Mouse (Mus musculus): ENCODE data around the gene Pnpla2. TPM values are rescaled to one million over a fixed set of nuclear protein-coding genes. Genes with fewer than 3 reads are reported as not detected.
A peak's percentile ranks its signal among the peaks of the same experiment; 100 is the strongest.

Pnpla2 gene
- polyA plus RNA-seq, 1 experiment from 2014 or later = 57.5 TPM

DNA sequence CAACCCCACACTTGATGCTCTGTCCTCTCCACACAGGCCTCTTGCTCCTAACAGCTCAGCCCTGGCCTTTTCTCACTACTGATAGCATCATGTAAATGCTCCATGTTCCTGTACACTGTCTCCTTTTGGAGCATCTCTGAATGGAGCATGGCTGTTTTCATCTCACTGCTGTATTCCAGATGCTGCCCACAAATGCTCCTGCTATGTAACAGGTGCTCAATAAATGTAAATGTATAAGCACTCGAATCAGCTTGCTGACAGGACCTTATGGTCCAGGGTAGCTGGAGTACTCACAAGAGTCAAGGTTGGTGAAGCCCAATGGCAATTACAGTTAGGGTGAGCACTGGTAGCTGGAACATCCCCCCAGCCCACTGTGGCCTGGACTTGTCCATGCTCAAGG is 16.2 kb downstream of the Pnpla2 start:
- no peak for ATAC-seq (replicated peaks; ENCODE audit: insufficient number of reproducible peaks, insufficient read depth, low FRiP score, low read depth)
- Histone ChIP-seq H3K9me3 (replicated peaks) (no peaks in the 10 kb centered on the region), H3K36me3 (peaks cover 32% of the 10 kb centered on the region), H3K9ac (no peak overlapping the region), H3K4me3 (no peak overlapping the region), H3K27me3 (no peaks in the 10 kb centered on the region), H3K4me1 (replicated peaks) (peaks cover 58% of the 10 kb centered on the region), H3K4me2 (no peak overlapping the region), H3K27ac (no peak overlapping the region)
- WGBS = 88% methylated on average over 1 of the region's 1 CpGs

DNA sequence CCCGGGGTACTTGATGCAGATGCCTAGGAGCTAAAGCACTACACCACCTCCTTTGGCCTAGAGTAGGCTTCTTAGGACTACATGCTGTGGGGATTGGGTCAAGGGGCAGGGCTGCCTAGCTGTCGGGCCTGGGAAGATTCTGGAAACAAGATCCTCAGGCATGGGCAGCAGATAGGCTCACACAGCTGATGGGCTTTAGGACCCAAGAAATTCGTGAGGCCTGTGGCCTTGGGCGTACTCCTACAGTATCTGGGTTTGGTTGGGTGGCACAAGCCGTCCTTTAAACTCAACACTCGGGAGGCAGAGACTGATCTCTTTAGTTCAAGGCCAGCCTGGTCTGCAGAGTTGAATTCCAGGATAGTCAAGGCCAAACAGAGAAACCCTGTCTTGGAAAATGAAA is 17.2 kb downstream of the Pnpla2 start:
- Histone ChIP-seq H3K27ac (no peak overlapping the region), H3K4me3 (no peak overlapping the region), H3K36me3 (peaks cover 32% of the 10 kb centered on the region), H3K4me2 (no peak overlapping the region), H3K4me1 (replicated peaks) (peaks cover 60% of the 10 kb centered on the region), H3K9ac (no peak overlapping the region), H3K9me3 (replicated peaks) (no peaks in the 10 kb centered on the region), H3K27me3 (no peaks in the 10 kb centered on the region)
- ATAC-seq (replicated peaks; ENCODE audit: insufficient number of reproducible peaks, insufficient read depth, low FRiP score, low read depth) = no peak
- WGBS = 78% methylated on average over 6 of the region's 6 CpGs

DNA sequence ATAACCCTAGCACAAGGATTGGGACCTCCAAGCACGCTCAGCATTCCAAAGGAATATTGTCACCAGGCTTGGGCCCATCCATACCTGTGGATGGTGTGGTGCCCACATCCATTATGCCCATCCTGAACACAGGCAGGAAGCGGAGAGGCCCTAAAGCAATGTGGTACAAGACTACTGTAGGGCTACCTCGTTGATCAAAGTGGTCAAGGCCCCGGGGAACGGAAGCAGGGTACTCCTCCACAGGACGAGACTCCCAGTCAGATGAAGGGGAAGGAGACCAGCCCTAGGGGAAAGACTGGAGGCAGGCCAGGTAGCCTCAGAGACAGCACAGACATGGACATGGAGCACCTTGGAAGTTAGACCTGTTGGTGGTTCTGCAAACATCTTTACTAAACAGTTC is 17.8 kb downstream of the Pnpla2 start:
- Histone ChIP-seq H3K9me3 (replicated peaks) (no peaks in the 10 kb centered on the region), H3K36me3 (peaks cover 32% of the 10 kb centered on the region), H3K4me2 (no peak overlapping the region), H3K27ac (no peak overlapping the region), H3K27me3 (no peaks in the 10 kb centered on the region), H3K4me3 (no peak overlapping the region), H3K4me1 (replicated peaks) (peaks cover 65% of the 10 kb centered on the region), H3K9ac (no peak overlapping the region)
- WGBS = 78% methylated on average over 6 of the region's 6 CpGs
- no peak for ATAC-seq (replicated peaks; ENCODE audit: insufficient number of reproducible peaks, insufficient read depth, low FRiP score, low read depth)

DNA sequence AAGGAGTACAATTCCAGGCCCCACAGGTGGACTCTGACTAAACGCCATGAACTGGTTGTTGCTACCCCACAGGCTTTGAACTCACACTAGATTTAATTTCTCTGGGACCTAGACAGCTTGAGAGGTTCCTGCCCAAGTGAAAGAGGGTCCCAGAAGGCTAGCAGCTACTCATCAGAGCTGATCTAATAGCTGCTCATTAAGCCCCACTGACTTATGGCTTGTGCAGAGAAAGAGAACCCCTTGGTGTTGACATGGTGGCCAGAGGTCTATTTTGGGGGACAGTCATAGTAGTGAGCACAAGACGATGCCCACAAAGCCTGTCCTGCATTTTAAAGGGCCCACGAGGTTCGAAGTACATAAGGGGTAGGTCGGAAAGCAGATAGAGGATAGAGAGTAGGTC is 19.2 kb downstream of the Pnpla2 start:
- 4% methylated on average over 5 of the region's 5 CpGs for WGBS
- H3K9ac ChIP-seq = peak overlapping the region; percentile 75
- peaks cover 60% of the 10 kb centered on the region for H3K4me1 ChIP-seq (replicated peaks)
- no peaks in the 10 kb centered on the region for H3K27me3 ChIP-seq
- H3K27ac ChIP-seq = no peak overlapping the region
- H3K4me2 ChIP-seq = peak overlapping the region; percentile 98
- H3K4me3 ChIP-seq = peak overlapping the region; percentile 95
- H3K9me3 ChIP-seq (replicated peaks) = no peaks in the 10 kb centered on the region
- no peak for ATAC-seq (replicated peaks; ENCODE audit: insufficient number of reproducible peaks, insufficient read depth, low FRiP score, low read depth)
- H3K36me3 ChIP-seq = peaks cover 32% of the 10 kb centered on the region

DNA sequence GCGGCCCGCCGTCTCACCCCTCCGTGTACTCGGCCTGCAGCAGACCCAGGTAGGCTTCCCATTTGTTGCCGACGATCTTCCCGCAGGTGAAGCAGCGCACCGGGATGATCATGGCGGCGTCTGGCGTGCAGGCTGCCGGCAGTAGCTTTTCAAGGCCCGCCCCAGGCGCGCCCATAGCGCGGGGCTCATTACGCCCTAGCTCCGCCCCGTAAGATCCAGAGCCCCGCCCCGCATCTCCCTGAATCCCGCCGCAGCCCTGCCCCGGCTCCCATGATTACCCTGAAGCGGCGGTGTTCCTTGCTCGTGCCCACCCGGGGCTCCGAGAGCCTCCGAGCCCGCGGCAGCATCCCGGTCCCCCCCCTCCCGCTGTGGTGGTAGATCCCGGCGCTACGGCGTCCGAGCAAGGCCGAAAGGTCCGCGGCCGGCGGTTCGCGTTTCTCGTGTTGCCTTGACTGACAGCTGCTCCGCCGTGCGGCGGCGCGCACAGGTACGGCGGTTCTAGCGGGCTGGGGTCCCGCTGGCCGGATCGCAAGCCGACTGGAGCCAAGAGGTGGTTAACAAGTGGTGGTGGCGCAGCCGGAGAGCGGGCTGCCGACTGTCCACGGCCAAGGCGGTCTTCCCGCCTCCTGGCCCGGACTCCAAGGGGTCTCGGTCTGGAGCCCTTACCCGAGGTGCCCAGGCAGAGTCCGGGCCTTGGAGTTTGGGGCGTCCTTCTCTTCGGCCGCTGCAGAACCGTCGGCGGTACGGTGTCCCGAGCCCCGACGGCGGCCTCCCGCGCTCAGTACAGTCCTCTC is 20.2 kb downstream of the Pnpla2 start, which contains the start of the genes Polr2l and Tspan4:
Gene Polr2l, minus strand, starts transcription at position 122 of the 794 bp plus-strand sequence.
Gene Tspan4, plus strand, starts transcription at position 230 of the 794 bp plus-strand sequence.
- Histone ChIP-seq H3K4me1 (replicated peaks) (peaks cover 51% of the 10 kb centered on the region), H3K4me2 (peak within 1 kb of the TSS; percentile 98), H3K9ac (peak within 1 kb of the TSS; percentile 75), H3K27ac (peak within 1 kb of the TSS; percentile 99), H3K4me3 (peak within 1 kb of the TSS; percentile 95), H3K27me3 (no peaks in the 10 kb centered on the region), H3K9me3 (replicated peaks) (no peaks in the 10 kb centered on the region), H3K36me3 (peaks cover 24% of the 10 kb centered on the region)
- under 1% methylated on average over 87 of the region's 87 CpGs for WGBS
- peak; percentile 41 for ATAC-seq (replicated peaks; ENCODE audit: insufficient number of reproducible peaks, insufficient read depth, low FRiP score, low read depth)

DNA sequence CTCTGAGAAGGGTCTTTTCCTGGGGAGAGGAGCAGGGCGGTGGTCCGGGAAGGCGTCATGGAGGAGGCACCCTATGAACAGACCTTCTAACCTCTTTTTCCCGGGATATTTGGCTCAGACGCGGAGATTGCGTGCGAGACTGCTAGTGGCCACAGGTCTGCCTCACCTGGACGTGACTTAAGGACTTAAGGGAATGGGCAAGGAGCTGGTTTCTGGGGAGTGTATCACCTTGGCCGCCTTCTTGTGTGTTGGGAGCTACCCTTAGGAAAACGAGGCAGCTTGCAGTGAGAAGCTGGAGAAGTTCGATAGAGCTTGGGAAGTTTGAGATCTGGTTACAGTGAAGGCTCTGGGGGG is 20.8 kb downstream of the Pnpla2 start:
- Histone ChIP-seq H3K27me3 (no peaks in the 10 kb centered on the region), H3K9me3 (replicated peaks) (no peaks in the 10 kb centered on the region), H3K4me2 (peak overlapping the region; percentile 98), H3K36me3 (peaks cover 19% of the 10 kb centered on the region), H3K27ac (peak overlapping the region; percentile 99), H3K9ac (peak overlapping the region; percentile 75), H3K4me3 (peak overlapping the region; percentile 95), H3K4me1 (replicated peaks) (peaks cover 54% of the 10 kb centered on the region)
- under 1% methylated on average over 12 of the region's 12 CpGs for whole genome bisulfite sequencing
- ATAC-seq (replicated peaks; ENCODE audit: insufficient number of reproducible peaks, insufficient read depth, low FRiP score, low read depth) = no peak

DNA sequence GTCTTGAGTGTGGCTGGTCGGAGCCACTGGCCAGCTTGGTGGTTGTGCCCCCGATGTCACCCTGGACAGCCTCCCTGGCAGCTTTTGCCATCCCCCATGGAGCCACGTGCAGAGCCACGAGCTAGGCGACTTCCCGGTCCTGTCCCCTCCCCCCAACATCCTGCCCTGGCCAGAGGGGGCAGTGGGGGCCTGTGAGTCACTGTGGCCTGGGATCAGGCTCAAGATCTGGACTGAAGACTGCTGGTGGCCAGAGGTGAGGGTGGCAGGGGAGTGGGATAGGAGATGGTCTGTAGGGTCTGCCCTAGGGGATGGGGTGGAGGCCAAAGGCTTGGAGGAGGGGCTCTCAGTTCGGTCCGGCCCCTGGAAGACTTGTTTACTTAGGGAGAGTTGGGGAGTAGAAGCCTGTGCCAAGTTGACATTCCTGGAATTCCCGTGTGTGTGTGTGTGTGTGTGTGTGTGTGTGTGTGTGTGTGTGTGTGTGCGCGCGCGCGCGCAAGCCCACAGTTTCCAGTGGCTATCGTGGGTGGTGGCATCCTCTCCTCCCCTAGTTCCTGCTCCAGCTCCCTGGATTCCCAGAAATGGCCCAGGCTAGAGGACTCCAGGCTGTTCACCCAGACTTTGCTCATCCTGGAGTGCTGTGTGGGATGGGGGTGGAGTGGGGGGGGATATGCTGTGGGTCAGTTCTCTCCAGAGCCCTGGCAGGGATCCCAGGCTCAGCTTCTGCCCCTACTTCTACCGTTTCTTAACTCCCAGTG is 21.4 kb downstream of the Pnpla2 start:
- H3K9me3 ChIP-seq (replicated peaks) = no peaks in the 10 kb centered on the region
- ATAC-seq (replicated peaks; ENCODE audit: insufficient number of reproducible peaks, insufficient read depth, low FRiP score, low read depth) = peak; percentile 65
- H3K4me2 ChIP-seq = peak overlapping the region; percentile 98
- H3K27me3 ChIP-seq = no peaks in the 10 kb centered on the region
- peak overlapping the region; percentile 95 for H3K4me3 ChIP-seq
- H3K36me3 ChIP-seq = peaks cover 12% of the 10 kb centered on the region
- WGBS = under 1% methylated on average over 11 of the region's 17 CpGs
- peak overlapping the region; percentile 75 for H3K9ac ChIP-seq
- H3K4me1 ChIP-seq (replicated peaks) = peaks cover 60% of the 10 kb centered on the region
- H3K27ac ChIP-seq = peak overlapping the region; percentile 99

DNA sequence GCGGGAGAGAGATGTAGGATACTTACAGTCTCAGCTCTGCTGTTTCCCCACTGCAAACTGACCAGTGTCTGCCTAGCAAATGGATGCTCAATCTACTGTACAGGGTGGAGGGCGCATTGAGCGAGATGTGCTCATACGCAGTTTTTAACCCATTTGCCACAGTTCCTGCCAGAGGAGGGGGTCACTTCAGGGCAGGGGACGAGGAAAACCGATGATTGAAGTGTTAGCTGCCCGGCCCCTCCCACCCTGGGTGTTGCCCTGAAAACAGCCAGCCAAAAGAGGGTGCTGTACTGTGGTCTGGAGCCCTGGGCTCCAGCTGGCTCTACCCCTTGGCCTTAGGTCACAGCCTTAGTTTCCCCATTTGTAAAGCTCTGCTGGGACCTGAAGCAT is 22.0 kb downstream of the Pnpla2 start:
- ATAC-seq (replicated peaks; ENCODE audit: insufficient number of reproducible peaks, insufficient read depth, low FRiP score, low read depth) = no peak
- Histone ChIP-seq H3K4me2 (peak overlapping the region; percentile 98), H3K4me1 (replicated peaks) (peaks cover 66% of the 10 kb centered on the region), H3K9me3 (replicated peaks) (no peaks in the 10 kb centered on the region), H3K9ac (peak overlapping the region; percentile 43), H3K27me3 (no peaks in the 10 kb centered on the region), H3K27ac (peak overlapping the region; percentile 99), H3K4me3 (peak overlapping the region; percentile 95), H3K36me3 (peaks cover 10% of the 10 kb centered on the region)
- 9% methylated on average over 7 of the region's 7 CpGs for WGBS

DNA sequence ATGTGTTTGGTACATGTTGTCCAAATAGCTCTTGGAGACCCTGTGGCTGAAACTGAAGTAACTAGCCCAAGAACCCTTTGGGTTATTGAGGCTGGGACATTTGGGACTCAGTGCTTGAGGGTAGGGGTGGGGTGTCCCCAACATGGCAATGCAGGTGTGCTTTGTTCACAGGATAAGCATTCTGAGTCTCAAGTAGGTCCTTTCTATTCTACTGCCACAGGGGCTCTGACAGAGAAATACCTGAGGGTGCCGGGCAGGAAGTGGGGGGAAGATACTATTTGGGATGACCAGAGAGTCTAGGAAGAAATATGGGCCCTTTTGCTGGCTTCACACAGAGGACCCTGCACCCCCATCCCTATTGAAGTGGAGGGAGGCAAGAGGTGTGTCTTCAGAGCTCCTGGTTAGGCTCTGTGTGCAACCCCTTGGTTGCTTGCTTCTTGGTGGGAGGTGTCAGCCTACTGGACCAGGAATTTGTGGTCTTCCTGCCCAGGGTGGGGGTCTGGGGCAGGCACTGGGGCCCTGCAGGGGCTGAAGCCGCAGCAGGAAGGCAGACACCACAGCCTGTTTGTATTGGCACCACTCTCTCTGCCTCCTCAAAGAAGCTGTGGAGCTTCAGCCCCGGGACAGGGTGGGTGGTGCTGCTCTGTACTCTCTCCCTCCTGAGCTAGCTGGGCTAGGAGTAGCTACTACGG is 22.7 kb downstream of the Pnpla2 start:
- H3K27ac ChIP-seq = peak overlapping the region; percentile 99
- peaks cover 2% of the 10 kb centered on the region for H3K36me3 ChIP-seq
- H3K4me3 ChIP-seq = peak overlapping the region; percentile 95; the same call in 1 of the 2 replicates
- ATAC-seq (replicated peaks; ENCODE audit: insufficient number of reproducible peaks, insufficient read depth, low FRiP score, low read depth) = no peak
- WGBS = 32% methylated on average over 4 of the region's 4 CpGs
- no peaks in the 10 kb centered on the region for H3K9me3 ChIP-seq (replicated peaks)
- H3K9ac ChIP-seq = peak overlapping the region; percentile 11; the same call in 1 of the 2 replicates
- H3K4me1 ChIP-seq (replicated peaks) = peaks cover 72% of the 10 kb centered on the region
- peak overlapping the region; percentile 98 for H3K4me2 ChIP-seq
- no peaks in the 10 kb centered on the region for H3K27me3 ChIP-seq

DNA sequence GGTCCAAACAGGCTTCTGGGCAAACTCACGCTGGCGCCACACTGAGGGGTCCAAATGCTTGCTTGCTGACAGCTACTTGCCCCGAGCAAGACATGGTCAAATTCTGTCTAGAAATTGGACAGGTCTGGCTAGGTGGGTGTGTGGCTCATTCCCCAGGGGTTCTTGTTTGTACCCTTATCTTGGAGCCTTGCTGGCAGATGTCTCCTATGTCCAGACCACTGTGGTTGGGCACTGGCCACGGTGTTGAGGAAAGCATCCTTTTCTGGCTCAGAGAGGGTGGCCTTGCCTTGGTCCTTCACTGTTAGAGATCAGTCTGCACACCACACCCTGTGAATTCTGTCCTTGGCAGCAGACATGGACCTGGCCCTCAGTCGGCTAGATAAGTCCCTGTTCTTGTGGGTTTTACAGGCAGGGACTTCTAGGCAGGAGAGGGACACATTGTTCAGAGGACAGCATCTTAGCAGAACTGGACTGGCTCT is 23.3 kb downstream of the Pnpla2 start:
- Histone ChIP-seq H3K27ac (peak overlapping the region; percentile 99), H3K36me3 (no peaks in the 10 kb centered on the region), H3K4me2 (peak overlapping the region; percentile 98), H3K9ac (peak overlapping the region; percentile 11; the same call in 1 of the 2 replicates), H3K4me3 (no peak overlapping the region), H3K9me3 (replicated peaks) (no peaks in the 10 kb centered on the region), H3K4me1 (replicated peaks) (peaks cover 74% of the 10 kb centered on the region), H3K27me3 (no peaks in the 10 kb centered on the region)
- WGBS = 48% methylated on average over 5 of the region's 5 CpGs
- no peak for ATAC-seq (replicated peaks; ENCODE audit: insufficient number of reproducible peaks, insufficient read depth, low FRiP score, low read depth)
